Mouse (Mus musculus): Measurements from ENCODE around the gene Anks1b. TPM values are rescaled to one million over a fixed set of nuclear protein-coding genes. Genes with fewer than 3 reads are reported as not detected.

Gene Anks1b
- polyA plus RNA-seq, 1 experiment from 2014 or later, result 17.3 TPM

DNA sequence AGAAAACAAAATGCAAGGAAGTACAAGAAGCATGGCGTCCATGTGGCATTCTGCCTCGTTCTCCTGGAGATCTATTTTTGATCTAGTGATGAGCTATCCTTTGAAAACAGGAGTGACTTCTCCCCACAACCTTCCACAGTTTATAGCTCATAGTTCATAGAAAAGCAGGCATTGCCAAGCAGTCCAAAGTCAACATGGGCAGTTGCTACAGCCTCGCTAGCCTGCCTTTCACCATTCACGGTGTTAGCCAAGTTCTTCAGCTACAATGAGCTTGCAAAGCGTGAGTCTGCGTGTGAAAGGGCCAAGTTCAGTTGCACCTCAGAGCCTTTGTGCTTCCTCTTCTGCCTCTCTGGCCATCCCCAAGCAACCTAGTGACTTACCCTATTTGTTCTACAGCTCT, 592.1 kb downstream of the Anks1b start:
- H3K4me2 ChIP-seq (ENCODE audit: low read depth, low read length, severe bottlenecking), result no peak overlapping the region
- no peaks in the 10 kb centered on the region for H3K36me3 ChIP-seq (ENCODE audit: control insufficient read depth, insufficient read depth, low read length)
- no peak overlapping the region for H3K9ac ChIP-seq (ENCODE audit: low read length)
- WGBS, result 83% methylated on average over 6 of the region's 6 CpGs
- H3K9me3 ChIP-seq (ENCODE audit: control insufficient read depth, low read length), result no peaks in the 10 kb centered on the region
- no peak for DNase-seq (ENCODE audit: low spot score)
- no peak overlapping the region for H3K27ac ChIP-seq (ENCODE audit: low read depth, low read length)
- no peaks in the 10 kb centered on the region for H3K27me3 ChIP-seq (ENCODE audit: control insufficient read depth, insufficient read depth, low read length)
- H3K4me3 ChIP-seq (ENCODE audit: low read depth, low read length), result no peak overlapping the region
- no peaks in the 10 kb centered on the region for H3K4me1 ChIP-seq (replicated peaks; ENCODE audit: control insufficient read depth, insufficient read depth, low read length)
- no peak for ATAC-seq (replicated peaks; ENCODE audit: low FRiP score)

DNA sequence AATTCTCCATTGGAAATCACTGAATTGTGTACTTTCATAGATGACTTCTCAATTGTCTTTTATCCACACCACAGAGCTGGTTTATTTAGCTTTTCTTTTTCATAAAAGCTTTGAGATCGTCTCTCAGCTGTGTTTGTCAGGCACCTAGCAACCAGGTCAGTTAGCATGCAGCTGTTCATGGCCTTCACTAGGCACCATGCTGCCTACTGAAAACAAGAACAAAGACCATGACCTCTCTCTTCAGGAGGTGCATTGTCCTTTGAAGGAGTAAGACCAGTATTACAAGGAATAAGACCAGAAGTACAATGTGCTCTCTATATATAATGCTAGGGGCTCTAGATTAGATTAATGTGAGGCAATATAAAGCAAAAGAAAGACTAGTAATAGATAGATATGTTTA, 594.2 kb downstream of the Anks1b start:
- Histone ChIP-seq H3K27ac (ENCODE audit: low read depth, low read length) (no peak overlapping the region), H3K4me2 (ENCODE audit: low read depth, low read length, severe bottlenecking) (no peak overlapping the region), H3K9ac (ENCODE audit: low read length) (no peak overlapping the region), H3K4me3 (ENCODE audit: low read depth, low read length) (no peak overlapping the region), H3K9me3 (ENCODE audit: control insufficient read depth, low read length) (no peaks in the 10 kb centered on the region), H3K4me1 (replicated peaks; ENCODE audit: control insufficient read depth, insufficient read depth, low read length) (no peaks in the 10 kb centered on the region), H3K27me3 (ENCODE audit: control insufficient read depth, insufficient read depth, low read length) (no peaks in the 10 kb centered on the region), H3K36me3 (ENCODE audit: control insufficient read depth, insufficient read depth, low read length) (no peaks in the 10 kb centered on the region)
- DNase-seq (ENCODE audit: low spot score) (no peak), ATAC-seq (replicated peaks; ENCODE audit: low FRiP score) (peak; percentile 44; the same call in 1 of the 2 replicates)
- 29% methylated on average over 1 of the region's 1 CpGs for WGBS

DNA sequence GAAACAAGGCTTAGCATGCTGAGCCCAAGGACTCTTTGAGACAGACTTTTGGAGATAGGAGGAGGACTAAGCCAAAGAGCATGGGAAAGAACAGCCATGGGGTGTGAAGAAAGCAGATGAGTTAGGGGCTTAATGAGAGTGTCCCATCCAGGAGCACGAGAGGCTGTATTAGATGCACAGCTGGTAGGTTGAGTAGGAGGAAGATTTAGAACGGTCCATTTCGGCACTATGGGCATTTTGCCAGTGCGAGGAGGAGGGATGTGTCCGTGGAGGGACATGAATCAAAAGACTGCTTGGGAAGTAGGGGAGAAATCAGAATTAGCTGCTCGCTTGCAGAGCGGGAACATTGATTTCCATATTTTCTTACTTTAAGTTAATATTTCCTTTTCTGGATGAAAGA, 620.1 kb downstream of the Anks1b start:
- Histone ChIP-seq H3K9ac (ENCODE audit: low read length) (no peak overlapping the region), H3K27me3 (ENCODE audit: control insufficient read depth, insufficient read depth, low read length) (no peaks in the 10 kb centered on the region), H3K4me2 (ENCODE audit: low read depth, low read length, severe bottlenecking) (no peak overlapping the region), H3K4me3 (ENCODE audit: low read depth, low read length) (no peak overlapping the region), H3K27ac (ENCODE audit: low read depth, low read length) (no peak overlapping the region), H3K4me1 (replicated peaks; ENCODE audit: control insufficient read depth, insufficient read depth, low read length) (no peaks in the 10 kb centered on the region), H3K36me3 (ENCODE audit: control insufficient read depth, insufficient read depth, low read length) (no peaks in the 10 kb centered on the region), H3K9me3 (ENCODE audit: control insufficient read depth, low read length) (no peaks in the 10 kb centered on the region)
- ATAC-seq (replicated peaks; ENCODE audit: low FRiP score) (no peak), DNase-seq (ENCODE audit: low spot score) (no peak)
- WGBS, result 90% methylated on average over 7 of the region's 7 CpGs

DNA sequence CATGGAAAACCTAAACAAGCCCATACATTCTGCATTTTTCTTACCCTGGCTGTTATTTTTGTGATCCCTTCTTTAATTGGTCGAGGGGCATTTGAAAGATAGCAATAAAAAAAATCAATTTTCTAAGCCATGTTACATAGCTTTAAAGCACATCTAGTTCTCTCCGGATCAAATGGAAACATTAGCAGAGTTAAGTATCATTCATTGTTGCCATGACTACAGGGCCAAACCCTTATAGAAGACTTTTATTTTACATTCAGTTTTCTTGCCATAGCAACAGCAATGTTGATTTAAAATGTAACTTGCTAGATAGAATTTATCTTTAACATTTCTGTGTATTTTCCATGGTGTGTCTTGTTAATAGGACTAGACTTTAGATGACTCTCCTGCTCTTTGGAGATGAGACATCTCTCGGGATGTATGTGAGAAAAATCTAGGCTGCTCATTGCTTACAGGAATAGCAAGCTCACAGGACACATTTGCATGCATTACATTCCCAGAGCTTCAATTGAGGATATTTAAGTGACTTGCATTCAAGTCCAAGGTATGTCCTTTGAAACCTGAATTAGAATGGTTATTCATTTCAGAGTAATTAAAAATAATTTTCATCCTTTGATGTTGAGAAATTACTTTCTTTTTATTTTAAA, 620.8 kb downstream of the Anks1b start:
- H3K9ac ChIP-seq (ENCODE audit: low read length), result no peak overlapping the region
- H3K27ac ChIP-seq (ENCODE audit: low read depth, low read length), result no peak overlapping the region
- H3K4me1 ChIP-seq (replicated peaks; ENCODE audit: control insufficient read depth, insufficient read depth, low read length), result no peaks in the 10 kb centered on the region
- H3K36me3 ChIP-seq (ENCODE audit: control insufficient read depth, insufficient read depth, low read length), result no peaks in the 10 kb centered on the region
- WGBS, result 79% methylated on average over 3 of the region's 3 CpGs
- no peak overlapping the region for H3K4me3 ChIP-seq (ENCODE audit: low read depth, low read length)
- H3K27me3 ChIP-seq (ENCODE audit: control insufficient read depth, insufficient read depth, low read length), result no peaks in the 10 kb centered on the region
- ATAC-seq (replicated peaks; ENCODE audit: low FRiP score) (no peak), DNase-seq (ENCODE audit: low spot score) (no peak)
- no peak overlapping the region for H3K4me2 ChIP-seq (ENCODE audit: low read depth, low read length, severe bottlenecking)
- no peaks in the 10 kb centered on the region for H3K9me3 ChIP-seq (ENCODE audit: control insufficient read depth, low read length)

DNA sequence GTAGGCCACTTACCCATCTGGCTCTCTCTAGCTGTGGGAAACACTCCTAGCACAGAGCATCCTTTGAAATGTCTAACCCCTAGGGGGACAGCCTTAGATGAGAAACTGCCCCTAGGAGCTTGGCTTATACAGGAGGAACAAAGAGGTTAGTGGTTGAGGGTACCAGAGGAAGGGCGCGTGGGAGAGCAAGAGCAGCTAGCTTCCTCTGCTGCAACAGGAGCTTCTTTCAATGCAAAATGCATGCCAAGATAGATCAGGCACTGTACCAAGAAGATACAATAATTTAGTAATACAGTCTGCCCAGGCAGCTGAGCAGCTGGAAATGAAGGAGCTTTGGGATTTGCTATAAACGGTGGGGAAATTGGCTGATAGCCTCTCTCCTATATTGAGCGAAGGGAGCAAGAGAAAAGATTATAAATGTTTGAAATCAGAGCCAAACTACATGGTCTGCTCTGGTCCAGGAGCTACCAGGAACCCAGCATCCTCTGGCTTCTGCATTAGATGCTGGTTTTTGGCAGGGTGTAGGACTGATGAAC, 621.7 kb downstream of the Anks1b start:
- no peak; the same call in 1 of the 2 replicates for ATAC-seq (replicated peaks; ENCODE audit: low FRiP score)
- 80% methylated on average over 4 of the region's 4 CpGs for WGBS

DNA sequence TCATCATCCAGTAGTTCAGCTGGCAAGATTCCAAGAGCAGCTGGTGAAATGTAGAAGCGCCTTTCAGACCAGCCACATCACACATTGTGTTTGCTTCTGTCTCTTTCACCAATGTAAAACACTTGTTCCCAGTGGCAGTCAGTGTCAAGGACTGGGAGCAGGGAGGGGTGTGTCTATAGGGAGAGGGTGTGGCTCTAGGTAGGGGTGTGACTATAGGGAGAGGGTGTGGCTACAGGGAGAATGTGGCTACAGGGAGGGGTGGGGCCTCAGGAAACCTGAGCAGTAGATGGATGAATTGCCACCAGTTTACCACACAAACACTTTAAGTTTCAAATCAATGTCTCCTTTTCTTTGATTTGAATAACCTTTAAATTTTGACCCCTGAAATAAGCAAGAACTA, 634.3 kb downstream of the Anks1b start:
- Histone ChIP-seq H3K9ac (ENCODE audit: low read length) (no peak overlapping the region), H3K27ac (ENCODE audit: low read depth, low read length) (no peak overlapping the region), H3K36me3 (ENCODE audit: control insufficient read depth, insufficient read depth, low read length) (no peaks in the 10 kb centered on the region), H3K9me3 (ENCODE audit: control insufficient read depth, low read length) (no peaks in the 10 kb centered on the region), H3K4me1 (replicated peaks; ENCODE audit: control insufficient read depth, insufficient read depth, low read length) (no peaks in the 10 kb centered on the region), H3K4me3 (ENCODE audit: low read depth, low read length) (no peak overlapping the region), H3K27me3 (ENCODE audit: control insufficient read depth, insufficient read depth, low read length) (no peaks in the 10 kb centered on the region), H3K4me2 (ENCODE audit: low read depth, low read length, severe bottlenecking) (no peak overlapping the region)
- 66% methylated on average over 1 of the region's 1 CpGs for WGBS
- no peak for DNase-seq (ENCODE audit: low spot score)
- no peak; the same call in 1 of the 2 replicates for ATAC-seq (replicated peaks; ENCODE audit: low FRiP score)

More for the DNA sequence above, 621.7 kb downstream of the Anks1b start:
- DNase-seq (ENCODE audit: low spot score), result no peak
- Histone ChIP-seq H3K4me3 (ENCODE audit: low read depth, low read length) (no peak overlapping the region), H3K27ac (ENCODE audit: low read depth, low read length) (no peak overlapping the region), H3K4me2 (ENCODE audit: low read depth, low read length, severe bottlenecking) (no peak overlapping the region), H3K9me3 (ENCODE audit: control insufficient read depth, low read length) (no peaks in the 10 kb centered on the region), H3K27me3 (ENCODE audit: control insufficient read depth, insufficient read depth, low read length) (no peaks in the 10 kb centered on the region), H3K9ac (ENCODE audit: low read length) (no peak overlapping the region), H3K4me1 (replicated peaks; ENCODE audit: control insufficient read depth, insufficient read depth, low read length) (no peaks in the 10 kb centered on the region), H3K36me3 (ENCODE audit: control insufficient read depth, insufficient read depth, low read length) (no peaks in the 10 kb centered on the region)

DNA sequence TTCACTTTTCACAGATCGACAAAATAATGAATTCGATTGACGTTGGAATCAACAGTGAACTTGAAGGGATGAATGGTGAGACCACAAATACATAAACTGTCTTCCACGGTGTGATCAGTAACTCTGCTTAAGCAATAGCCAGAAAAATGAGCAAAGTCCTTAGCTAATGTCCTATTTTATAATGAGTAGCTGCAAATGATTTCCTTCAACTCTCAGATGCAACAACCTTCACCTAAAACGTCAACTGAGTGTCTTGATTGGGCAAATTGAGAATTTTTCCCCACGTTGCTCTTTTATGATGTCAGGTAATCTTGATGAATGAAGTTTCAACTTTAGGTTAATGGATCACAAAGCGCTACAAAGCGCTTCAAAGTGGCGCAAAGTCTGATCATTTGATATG, 639.5 kb downstream of the Anks1b start:
- H3K9me3 ChIP-seq (ENCODE audit: control insufficient read depth, low read length), result no peaks in the 10 kb centered on the region
- H3K27me3 ChIP-seq (ENCODE audit: control insufficient read depth, insufficient read depth, low read length), result no peaks in the 10 kb centered on the region
- H3K4me2 ChIP-seq (ENCODE audit: low read depth, low read length, severe bottlenecking), result no peak overlapping the region
- no peak overlapping the region for H3K4me3 ChIP-seq (ENCODE audit: low read depth, low read length)
- no peak overlapping the region for H3K27ac ChIP-seq (ENCODE audit: low read depth, low read length)
- 91% methylated on average over 9 of the region's 9 CpGs for WGBS
- DNase-seq (ENCODE audit: low spot score) (no peak), ATAC-seq (replicated peaks; ENCODE audit: low FRiP score) (no peak)
- no peak overlapping the region for H3K9ac ChIP-seq (ENCODE audit: low read length)
- H3K36me3 ChIP-seq (ENCODE audit: control insufficient read depth, insufficient read depth, low read length), result no peaks in the 10 kb centered on the region
- no peaks in the 10 kb centered on the region for H3K4me1 ChIP-seq (replicated peaks; ENCODE audit: control insufficient read depth, insufficient read depth, low read length)

DNA sequence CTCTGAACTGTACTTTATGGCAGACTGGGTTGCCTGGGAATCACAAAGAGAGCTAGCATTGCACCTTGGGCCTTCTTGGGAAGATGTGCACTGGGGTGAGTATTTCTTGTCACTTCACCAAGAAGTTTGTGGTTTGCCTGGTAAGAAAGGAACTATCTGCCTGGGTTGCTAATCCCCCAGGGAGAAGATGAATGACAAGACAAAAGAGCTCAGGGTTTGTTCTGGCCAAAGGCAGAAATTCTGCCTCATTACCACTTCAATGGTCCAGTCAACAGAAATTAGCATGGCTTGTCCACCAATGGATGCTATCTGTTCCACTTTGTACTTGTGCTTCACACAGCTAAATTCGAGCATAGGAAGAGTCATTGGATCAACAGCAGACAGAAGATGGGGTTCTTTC, 658.5 kb downstream of the Anks1b start:
- Histone ChIP-seq H3K9me3 (ENCODE audit: control insufficient read depth, low read length) (no peaks in the 10 kb centered on the region), H3K9ac (ENCODE audit: low read length) (no peak overlapping the region), H3K4me1 (replicated peaks; ENCODE audit: control insufficient read depth, insufficient read depth, low read length) (no peaks in the 10 kb centered on the region), H3K27ac (ENCODE audit: low read depth, low read length) (no peak overlapping the region), H3K4me2 (ENCODE audit: low read depth, low read length, severe bottlenecking) (no peak overlapping the region), H3K4me3 (ENCODE audit: low read depth, low read length) (no peak overlapping the region), H3K36me3 (ENCODE audit: control insufficient read depth, insufficient read depth, low read length) (no peaks in the 10 kb centered on the region), H3K27me3 (ENCODE audit: control insufficient read depth, insufficient read depth, low read length) (no peaks in the 10 kb centered on the region)
- DNase-seq (ENCODE audit: low spot score), result no peak
- WGBS, result 46% methylated on average over 1 of the region's 1 CpGs
- no peak for ATAC-seq (replicated peaks; ENCODE audit: low FRiP score)

DNA sequence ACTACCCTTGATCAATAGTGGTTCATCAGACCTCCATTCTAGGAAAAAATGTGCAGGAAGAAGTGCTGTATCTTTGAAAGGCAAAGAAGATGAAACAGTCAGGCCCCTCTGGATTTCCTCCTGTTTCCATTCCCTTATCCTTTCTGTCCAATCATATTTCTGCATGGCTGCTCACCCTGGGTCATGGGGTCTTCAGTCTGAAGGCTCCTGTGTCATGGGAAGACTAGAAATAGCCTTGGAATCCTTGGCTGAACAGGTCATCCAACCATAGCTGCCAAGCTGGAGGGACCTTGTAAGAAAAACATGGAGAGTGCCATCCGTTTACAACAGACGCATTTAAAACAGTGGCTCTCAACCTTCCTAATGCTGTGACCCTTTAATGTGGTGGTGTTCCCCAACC, 662.1 kb downstream of the Anks1b start:
- Histone ChIP-seq H3K9me3 (ENCODE audit: control insufficient read depth, low read length) (no peaks in the 10 kb centered on the region), H3K27me3 (ENCODE audit: control insufficient read depth, insufficient read depth, low read length) (no peaks in the 10 kb centered on the region), H3K9ac (ENCODE audit: low read length) (no peak overlapping the region), H3K27ac (ENCODE audit: low read depth, low read length) (no peak overlapping the region), H3K36me3 (ENCODE audit: control insufficient read depth, insufficient read depth, low read length) (no peaks in the 10 kb centered on the region), H3K4me1 (replicated peaks; ENCODE audit: control insufficient read depth, insufficient read depth, low read length) (no peaks in the 10 kb centered on the region), H3K4me2 (ENCODE audit: low read depth, low read length, severe bottlenecking) (no peak overlapping the region), H3K4me3 (ENCODE audit: low read depth, low read length) (no peak overlapping the region)
- DNase-seq (ENCODE audit: low spot score) (no peak), ATAC-seq (replicated peaks; ENCODE audit: low FRiP score) (no peak)
- 94% methylated on average over 2 of the region's 2 CpGs for WGBS
